Mouse (Mus musculus): ENCODE data around the gene Tmem219.
"Not testable (repeated sequence)": the region's sequence is repeated elsewhere in the genome, so short reads cannot be mapped to it uniquely, and the experiment has no call there.

Tmem219 gene

GRCm38 (mm10) chr7:126923999-126924398, 1.3 kb upstream of the Tmem219 start:
- no peak for DNase-seq (ENCODE audit: low spot score in 2 of 2)

- DNase-seq (ENCODE audit: low spot score in 2 of 2): no peak
These were observed 1.2 kb downstream of the Tmem219 start for GRCm38 (mm10) chr7:126921563-126921962.

GRCm38 (mm10) chr7:126919973-126920372, 2.7 kb downstream of the Tmem219 start:
- DNase-seq (ENCODE audit: low spot score in 2 of 2): no peak

GRCm38 (mm10) chr7:126918356-126918755, 4.4 kb downstream of the Tmem219 start:
- DNase-seq (ENCODE audit: low spot score in 2 of 2): not testable (repeated sequence)

- DNase-seq (ENCODE audit: low spot score in 2 of 2): no peak
These were observed 7.9 kb downstream of the Tmem219 start for GRCm38 (mm10) chr7:126914844-126915243.

- DNase-seq (ENCODE audit: low spot score in 2 of 2): no peak
These were observed 17.1 kb downstream of the Tmem219 start for GRCm38 (mm10) chr7:126905590-126905989.

GRCm38 (mm10) chr7:126899781-126900180, 22.9 kb downstream of the Tmem219 start:
- DNase-seq (ENCODE audit: low spot score in 2 of 2): not testable (repeated sequence)

- DNase-seq (ENCODE audit: low spot score in 2 of 2): peak; percentile 91
These were observed 24.4 kb downstream of the Tmem219 start for GRCm38 (mm10) chr7:126898102-126898990.

- no peak for DNase-seq (ENCODE audit: low spot score in 2 of 2)
These were observed 25.2 kb downstream of the Tmem219 start for GRCm38 (mm10) chr7:126897390-126898101.

GRCm38 (mm10) chr7:126896912-126897311, 25.8 kb downstream of the Tmem219 start:
- DNase-seq (ENCODE audit: low spot score in 2 of 2): no peak

GRCm38 (mm10) chr7:126888852-126889251, 33.9 kb downstream of the Tmem219 start:
- no peak for DNase-seq (ENCODE audit: low spot score in 2 of 2)

- no peak for DNase-seq (ENCODE audit: low spot score in 2 of 2)
These were observed 35.4 kb downstream of the Tmem219 start for GRCm38 (mm10) chr7:126887281-126887680.

- peak; percentile 91 to 98 for DNase-seq (ENCODE audit: low spot score in 2 of 2)
These were observed 38.2 kb downstream of the Tmem219 start, which contains the start of gene Taok2 for GRCm38 (mm10) chr7:126884286-126885164. Taok2 (minus strand) TSS chr7:126884703.

GRCm38 (mm10) chr7:126883731-126884181, 39.0 kb downstream of the Tmem219 start:
- no peak for DNase-seq (ENCODE audit: low spot score in 2 of 2)

GRCm38 (mm10) chr7:126881040-126881439, 41.7 kb downstream of the Tmem219 start:
- no peak for DNase-seq (ENCODE audit: low spot score in 2 of 2)

- no peak for DNase-seq (ENCODE audit: low spot score in 2 of 2)
These were observed 45.5 kb downstream of the Tmem219 start for GRCm38 (mm10) chr7:126877239-126877638.

GRCm38 (mm10) chr7:126870520-126870891, 52.2 kb downstream of the Tmem219 start:
- no peak for DNase-seq (ENCODE audit: low spot score in 2 of 2)

GRCm38 (mm10) chr7:126869780-126870519, 52.8 kb downstream of the Tmem219 start:
- DNase-seq (ENCODE audit: low spot score in 2 of 2): no peak

- DNase-seq (ENCODE audit: low spot score in 2 of 2): no peak
These were observed 54.7 kb downstream of the Tmem219 start for GRCm38 (mm10) chr7:126868003-126868402.

GRCm38 (mm10) chr7:126867534-126867933, 55.2 kb downstream of the Tmem219 start:
- no peak for DNase-seq (ENCODE audit: low spot score in 2 of 2)

- DNase-seq (ENCODE audit: low spot score in 2 of 2): no peak
These were observed 58.9 kb downstream of the Tmem219 start for GRCm38 (mm10) chr7:126863791-126864190.

Data from frontal cortex, postnatal 25 days (tissue).